In genomic region chr17:83962841-83963240, GRCm38 (mm10) we compare ENCODE assay signal across 16 mouse cellular contexts.
DNase-seq lines count a peak whose midpoint lies in the region; ATAC-seq and TF ChIP-seq lines count a peak whose summit lies in the region.
"Had no signal": no experiment of that assay in that cellular context is flagged by ENCODE, and none has a peak within 500 bp of the region (broad histone marks: within the 10 kb centered on the region; RNA-seq: fewer than 3 reads in every experiment).

No protein-coding gene starts in this region.

- peak overlapping the region; percentile 41; the same call in 1 of the 2 replicates for H3K27ac ChIP-seq in left cerebral cortex, adult 2 months
- peak overlapping the region; percentile 52; the same call in 1 of the 2 replicates for H3K27ac ChIP-seq in intestine, embryonic 15.5 days
- peak overlapping the region; percentile 71 for H3K27ac ChIP-seq in stomach, embryonic 14.5 days (ENCODE audit: low read length)
- H3K27ac ChIP-seq: forebrain, embryonic 15.5 days; midbrain, embryonic 15.5 days; neural tube, embryonic 13.5 days had no signal

- peak; percentile 50 for DNase-seq in cerebellum, adult 11-12 months
- no peak for DNase-seq in cerebellum, postnatal 4 days (ENCODE audit: low spot score in 2 of 2)
- DNase-seq in left cerebral cortex, adult 2 months (ENCODE audit: extremely low spot score in 1 of 2, low spot score in 2 of 2) = no peak
- DNase-seq in left cerebral cortex, adult 18-20 months (ENCODE audit: low spot score in 2 of 2) = no peak
- no peak for DNase-seq in heart, adult 8-10 months (ENCODE audit: low spot score)
- DNase-seq: gastrocnemius, postnatal 36 days; right cerebral cortex, adult 18-20 months had no signal

- H3K4me3 ChIP-seq in left cerebral cortex, adult 2 months = no peak overlapping the region
- no peak overlapping the region for H3K4me3 ChIP-seq in intestine, embryonic 15.5 days (replicated peaks)
- no peak overlapping the region for H3K4me3 ChIP-seq in stomach, embryonic 14.5 days (ENCODE audit: low read depth, low read length)
- H3K4me3 ChIP-seq: forebrain, embryonic 15.5 days; midbrain, embryonic 15.5 days; neural tube, embryonic 13.5 days had no signal

- no peak overlapping the region for H3K9ac ChIP-seq in intestine, embryonic 15.5 days
- H3K9ac ChIP-seq in stomach, embryonic 14.5 days (replicated peaks; ENCODE audit: low read depth, low read length) = no peak overlapping the region
- H3K9ac ChIP-seq: forebrain, embryonic 15.5 days; liver, embryonic 14.5 days; midbrain, embryonic 15.5 days; neural tube, embryonic 13.5 days had no signal

- WGBS in intestine, embryonic 15.5 days = 21% methylated on average over 4 of the region's 4 CpGs
- 33% methylated on average over 4 of the region's 4 CpGs for WGBS in stomach, embryonic 14.5 days

- no peaks in the 10 kb centered on the region for H3K27me3 ChIP-seq in intestine, embryonic 15.5 days (replicated peaks)
- no peaks in the 10 kb centered on the region for H3K27me3 ChIP-seq in stomach, embryonic 14.5 days (ENCODE audit: control insufficient read depth, insufficient read depth, low read length)
- H3K27me3 ChIP-seq: forebrain, embryonic 15.5 days; midbrain, embryonic 15.5 days; neural tube, embryonic 13.5 days had no signal

- H3K4me2 ChIP-seq in intestine, embryonic 15.5 days (replicated peaks) = no peak overlapping the region
- H3K4me2 ChIP-seq in stomach, embryonic 14.5 days (replicated peaks; ENCODE audit: low read depth, low read length) = no peak overlapping the region
- H3K4me2 ChIP-seq: forebrain, embryonic 15.5 days; midbrain, embryonic 15.5 days; neural tube, embryonic 13.5 days had no signal

- H3K36me3 ChIP-seq in intestine, embryonic 15.5 days = no peaks in the 10 kb centered on the region
- H3K36me3 ChIP-seq in stomach, embryonic 14.5 days (ENCODE audit: control insufficient read depth, insufficient read depth, low read length) = no peaks in the 10 kb centered on the region
- H3K36me3 ChIP-seq: forebrain, embryonic 15.5 days; midbrain, embryonic 15.5 days; neural tube, embryonic 13.5 days had no signal

- TF ChIP-seq CTCF in left cerebral cortex, adult 2 months (IDR thresholded peaks at IDR 0.05) = no peak

- no peak for ATAC-seq in intestine, embryonic 15.5 days
- ATAC-seq in stomach, embryonic 14.5 days (ENCODE audit: insufficient number of reproducible peaks, insufficient read depth, low FRiP score, low read depth) = no peak
- no peak for ATAC-seq in erythroblast, adult 5-6 weeks (replicated peaks; ENCODE audit: low FRiP score, poor library complexity, severe bottlenecking)
- ATAC-seq: activated CD4-positive, CD25-positive, alpha-beta regulatory T cell, adult 4 months; forebrain, embryonic 15.5 days; hindbrain, embryonic 16.5 days; midbrain, embryonic 15.5 days had no signal

- H3K9me3 ChIP-seq in intestine, embryonic 15.5 days = no peaks in the 10 kb centered on the region
- H3K9me3 ChIP-seq in stomach, embryonic 14.5 days (ENCODE audit: control insufficient read depth, low read depth, low read length) = no peaks in the 10 kb centered on the region
- H3K9me3 ChIP-seq: forebrain, embryonic 15.5 days; midbrain, embryonic 15.5 days had no signal

- intact Hi-C loops in left cerebral cortex, adult 2 months (cut with DNase I) = no loop called here

- H3K4me1 ChIP-seq in intestine, embryonic 15.5 days (replicated peaks) = peaks cover 67% of the 10 kb centered on the region
- peaks cover 54% of the 10 kb centered on the region for H3K4me1 ChIP-seq in stomach, embryonic 14.5 days (ENCODE audit: control insufficient read depth, insufficient read depth, low read length)
